Mouse (Mus musculus) erythroblast, embryonic 14.5 days (primary cell): ENCODE measurements around the gene Map7.

Source experiments
- GATA1 ChIP-seq: IDR thresholded peaks from 2 replicates; pipeline ENCODE4 v1.6.1; 2012; ENCODE audit warnings: low read length, inconsistent platforms, mixed read lengths
- TAL1 ChIP-seq: IDR thresholded peaks from 3 replicates; pipeline ENCODE4 v1.6.1; 2012; ENCODE audit warnings: low read length, inconsistent platforms, mixed read lengths

- no peak for TF ChIP-seq GATA1
- TF ChIP-seq TAL1: no peak
Observed at GRCm38 (mm10) chr10:20132933-20133652, 15.2 kb upstream of the Map7 start.
